Mouse (Mus musculus): ENCODE measurements at regions not wholly inside any gene's neighbourhood (a gene's known extent, or its start where the extent isn't known, plus 50 kb on each side); places are given as distances from the start of the nearest gene placed in this dataset.
A peak's percentile ranks its signal among the peaks of the same experiment; 100 is the strongest.

- DNase-seq (ENCODE audit: extremely low spot score in 1 of 2, low spot score in 1 of 2): no peak
Observed at GRCm38 (mm10) chr3:128024856-128025255, 128.7 kb upstream of the Fam241a start.

GRCm38 (mm10) chr3:128014909-128015308 lies 118.8 kb upstream of the Fam241a start:
- no peak for DNase-seq (ENCODE audit: extremely low spot score in 1 of 2, low spot score in 1 of 2)

- DNase-seq (ENCODE audit: extremely low spot score in 1 of 2, low spot score in 1 of 2): peak in 1 of 2 experiments; percentile 6
Observed at GRCm38 (mm10) chr3:128002905-128003641, 106.9 kb upstream of the Fam241a start.

GRCm38 (mm10) chr3:128001924-128002501 lies 105.9 kb upstream of the Fam241a start:
- peak; percentile 6 to 66 for DNase-seq (ENCODE audit: extremely low spot score in 1 of 2, low spot score in 1 of 2)

GRCm38 (mm10) chr3:127995678-127996077 lies 99.6 kb upstream of the Fam241a start:
- DNase-seq (ENCODE audit: extremely low spot score in 1 of 2, low spot score in 1 of 2): no peak

GRCm38 (mm10) chr3:127987583-127987982 lies 91.5 kb upstream of the Fam241a start:
- no peak for DNase-seq (ENCODE audit: extremely low spot score in 1 of 2, low spot score in 1 of 2)

- DNase-seq (ENCODE audit: extremely low spot score in 1 of 2, low spot score in 1 of 2): no peak
Observed at GRCm38 (mm10) chr3:127985165-127985564, 89.0 kb upstream of the Fam241a start.

GRCm38 (mm10) chr3:127977240-127977639 lies 81.1 kb upstream of the Fam241a start:
- DNase-seq (ENCODE audit: extremely low spot score in 1 of 2, low spot score in 1 of 2): no peak

GRCm38 (mm10) chr3:127970891-127971290 lies 74.8 kb upstream of the Fam241a start:
- DNase-seq (ENCODE audit: extremely low spot score in 1 of 2, low spot score in 1 of 2): peak in 1 of 2 experiments; percentile 73

GRCm38 (mm10) chr3:127967170-127967569 lies 71.0 kb upstream of the Fam241a start:
- no peak for DNase-seq (ENCODE audit: extremely low spot score in 1 of 2, low spot score in 1 of 2)

GRCm38 (mm10) chr3:127966214-127966613 lies 70.1 kb upstream of the Fam241a start:
- peak in 1 of 2 experiments; percentile 26 for DNase-seq (ENCODE audit: extremely low spot score in 1 of 2, low spot score in 1 of 2)

GRCm38 (mm10) chr3:127958919-127959684 lies 63.0 kb upstream of the Fam241a start:
- DNase-seq (ENCODE audit: extremely low spot score in 1 of 2, low spot score in 1 of 2): no peak

- DNase-seq (ENCODE audit: extremely low spot score in 1 of 2, low spot score in 1 of 2): no peak
Observed at GRCm38 (mm10) chr3:127954856-127955255, 58.7 kb upstream of the Fam241a start.

- DNase-seq (ENCODE audit: extremely low spot score in 1 of 2, low spot score in 1 of 2): peak in 1 of 2 experiments; percentile 65
Observed at GRCm38 (mm10) chr3:127953610-127954009, 57.5 kb upstream of the Fam241a start.

GRCm38 (mm10) chr3:127948898-127949620 lies 52.9 kb upstream of the Fam241a start:
- peak in 1 of 2 experiments; percentile 85 for DNase-seq (ENCODE audit: extremely low spot score in 1 of 2, low spot score in 1 of 2)

- DNase-seq (ENCODE audit: extremely low spot score in 1 of 2, low spot score in 1 of 2): no peak
Observed at GRCm38 (mm10) chr3:127948326-127948725, 52.2 kb upstream of the Fam241a start.

Measured in frontal cortex, adult 2 months (tissue).